Mouse (Mus musculus) heart, postnatal 14 days (tissue): ENCODE data around the gene Ptpn14. TPM values are rescaled to one million over a fixed set of nuclear protein-coding genes. Genes with fewer than 3 reads are reported as not detected.
"Not testable (repeated sequence)": the region's sequence is repeated elsewhere in the genome, so short reads cannot be mapped to it uniquely, and the experiment has no call there.

ENCODE experiments used
- DNase-seq, 2 experiments: peaks; one replicate each; pipeline ENCODE4 v3.0.0; 2021 to 2022
- intact Hi-C: fragments of 180-260 bp; cut with DNase I; formaldehyde crosslinking; loops from one replicate; pipeline ENCODE4 v1.15.1; 2025
- long read RNA-seq, 2 experiments: library from polyadenylated mRNA; stranded (forward); transcript quantifications; one replicate each; pipeline ENCODE4 v2.0.0; 2021
- total RNA-seq, 2 experiments: library from RNA; stranded (reverse); gene quantifications; 2 replicates each; pipeline ENCODE4 v1.2.3; 2021

Ptpn14 gene
- total RNA-seq: 10 to 100 TPM; 32.1 to 33.1 TPM
- long read RNA-seq, experiment 1, full-length matches to known transcripts: 1 of 12 reads
- long read RNA-seq, experiment 1, partial matches to known transcripts: 4 of 12 reads
- long read RNA-seq, experiment 1, other reads (novel, unspliced or antisense): 7 of 12 reads
- long read RNA-seq, experiment 2, partial matches to known transcripts: 2 of 9 reads
- long read RNA-seq, experiment 2, other reads (novel, unspliced or antisense): 6 of 9 reads

- intact Hi-C loops: loop anchor here (5.0 kb wide), 1 partner anchor 89 kb away; no protein-coding TSS in a partner anchor
- peak; percentile 91 to 93 for DNase-seq
These were observed at the start of gene Ptpn14 for GRCm38 (mm10) chr1:189727884-189728783. Gene Ptpn14 (plus strand): TSS chr1:189728268.

DNA sequence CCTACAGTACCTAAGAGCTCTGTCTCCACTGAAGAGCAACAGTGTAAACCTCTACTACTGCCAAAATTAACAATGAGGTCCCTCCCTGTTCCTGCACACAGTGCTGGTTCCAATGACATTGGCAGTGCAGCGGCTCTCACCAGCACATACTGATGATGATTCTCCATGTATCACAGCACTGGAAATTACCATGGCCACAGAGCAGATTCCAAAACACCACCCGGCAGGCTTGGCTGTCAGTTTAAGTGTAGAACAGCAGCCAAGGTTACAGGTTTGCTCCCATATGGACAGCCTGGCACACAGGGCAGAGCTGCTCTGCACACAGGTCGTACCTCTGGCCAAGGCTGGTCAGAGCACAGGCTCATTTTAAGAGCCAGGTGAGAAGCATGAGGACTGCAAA is 48.5 kb upstream of the Ptpn14 start:
- intact Hi-C loops: loop anchor here (5.0 kb wide), 3 partner anchors 248 to 657 kb away; no protein-coding TSS in a partner anchor
- DNase-seq: peak; percentile 13 to 40

- intact Hi-C loops: no loop called here
- no peak for DNase-seq
These were observed 43.2 kb upstream of the Ptpn14 start for GRCm38 (mm10) chr1:189684786-189685415.

- intact Hi-C loops: no loop called here
- no peak for DNase-seq
These were observed 42.0 kb upstream of the Ptpn14 start for GRCm38 (mm10) chr1:189686025-189686424.

DNA sequence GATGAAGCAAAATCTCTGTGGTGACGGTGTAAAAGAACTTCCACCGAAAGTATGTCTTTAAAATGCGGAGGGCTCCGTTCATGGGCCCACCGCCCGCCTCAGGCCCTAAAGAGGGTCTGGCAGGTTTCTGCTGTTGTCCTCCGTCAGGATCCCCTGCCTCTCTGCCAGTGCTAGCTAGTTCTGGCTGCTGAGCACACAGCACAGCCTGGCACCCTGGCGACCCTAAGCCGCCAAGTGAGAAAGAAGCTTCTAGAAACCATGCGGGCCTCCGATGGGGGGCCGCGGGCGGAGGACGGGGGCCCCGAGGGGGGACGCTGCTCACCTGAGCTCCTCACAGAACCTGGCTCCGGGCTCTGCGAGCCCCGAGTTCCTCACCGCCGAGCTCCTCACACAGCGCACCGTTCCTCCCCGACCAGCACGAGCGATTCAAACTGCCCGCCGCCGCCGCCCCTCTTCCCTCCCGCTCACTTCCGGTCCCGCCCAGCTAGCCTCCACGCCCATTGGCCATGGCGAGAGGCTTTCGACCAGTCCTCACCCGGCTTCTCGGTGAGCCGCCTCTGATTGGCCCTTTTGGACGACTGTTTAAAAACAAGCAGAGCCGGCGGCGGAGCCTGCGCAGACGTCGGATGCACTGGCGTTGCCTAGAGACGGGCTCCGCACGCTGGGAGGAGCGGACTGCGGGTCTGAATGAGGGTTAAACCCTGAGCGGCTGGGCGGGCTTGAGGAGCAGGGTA is 40.2 kb upstream of the Ptpn14 start, which contains the start of gene Cenpf:
Cenpf (minus strand) TSS at position 433 of the 734 bp plus-strand sequence.
- intact Hi-C loops: no loop called here
- peak; percentile 96 to 98 for DNase-seq

DNA sequence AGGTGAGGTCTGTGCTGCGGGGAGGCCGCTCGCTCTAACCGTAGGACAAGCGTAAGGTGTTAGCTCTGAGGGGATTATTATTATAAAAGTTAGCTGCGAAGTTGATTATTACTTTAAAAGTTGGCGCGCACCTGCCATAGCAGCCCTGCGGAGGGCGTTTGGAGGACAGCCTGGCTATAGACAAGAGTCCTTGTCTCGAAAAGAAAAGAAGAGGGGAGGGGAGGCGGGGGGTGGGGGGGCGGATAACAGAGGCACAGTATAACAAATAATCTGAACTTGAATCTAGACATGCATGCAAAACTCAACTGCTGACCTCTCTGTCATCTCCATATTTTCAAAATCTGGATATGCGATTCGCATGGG is 39.7 kb upstream of the Ptpn14 start:
- no peak for DNase-seq

GRCm38 (mm10) chr1:189689050-189689833 is 38.8 kb upstream of the Ptpn14 start:
- intact Hi-C loops: no loop called here
- DNase-seq: no peak

More for the DNA sequence above, 39.7 kb upstream of the Ptpn14 start:
- intact Hi-C loops: no loop called here

DNA sequence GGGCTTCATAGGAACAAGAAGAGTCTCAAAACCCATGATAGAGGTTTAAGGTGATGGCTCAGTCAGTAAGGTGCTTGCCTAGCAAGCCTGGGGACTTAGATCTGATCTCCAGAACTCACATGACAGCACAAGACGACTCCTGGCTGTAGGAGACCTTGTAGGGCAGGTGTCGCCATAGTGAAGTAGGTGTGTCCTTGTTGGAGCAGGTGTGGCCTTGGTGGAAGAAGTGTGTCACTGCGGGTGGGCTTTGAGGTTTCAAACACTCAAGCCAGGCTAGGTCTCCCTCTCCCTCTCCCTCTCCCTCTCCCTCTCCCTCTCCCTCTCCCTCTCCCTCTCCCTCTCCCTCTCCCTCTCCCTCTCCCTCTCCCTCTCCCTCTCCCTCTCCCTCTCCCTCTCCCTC is 35.6 kb upstream of the Ptpn14 start:
- DNase-seq, intact Hi-C loops: not testable (repeated sequence)

- intact Hi-C loops: no loop called here
- DNase-seq: no peak
These were observed 33.7 kb upstream of the Ptpn14 start for GRCm38 (mm10) chr1:189694391-189694790.

GRCm38 (mm10) chr1:189695321-189695720 is 32.7 kb upstream of the Ptpn14 start:
- no peak for DNase-seq
- intact Hi-C loops: loop anchor here (5.0 kb wide), 1 partner anchor 232 kb away; no protein-coding TSS in a partner anchor

- peak; percentile 38 to 67 for DNase-seq
- intact Hi-C loops: loop anchor here (5.0 kb wide), 1 partner anchor 229 kb away; no protein-coding TSS in a partner anchor
These were observed 29.7 kb upstream of the Ptpn14 start for GRCm38 (mm10) chr1:189698416-189698815.

DNA sequence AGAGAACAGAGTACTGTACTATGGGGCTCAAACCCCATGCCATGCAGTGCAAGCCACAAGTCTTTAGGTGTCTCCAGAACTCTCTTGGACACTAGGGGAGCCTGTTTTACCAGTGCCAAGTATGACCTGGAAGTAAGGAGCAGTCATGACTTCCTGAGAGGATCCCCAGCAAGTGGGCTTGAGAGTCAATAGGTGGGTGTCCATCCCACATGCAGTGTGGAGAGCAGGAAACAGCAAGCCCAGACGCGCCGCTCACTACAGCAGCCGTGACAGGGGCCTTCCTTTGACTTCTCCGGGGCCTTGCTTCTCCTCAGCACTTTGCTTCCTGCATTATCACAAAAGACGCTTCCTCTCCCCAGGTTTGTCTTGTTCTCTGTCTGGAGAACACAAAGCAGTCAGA is 27.9 kb upstream of the Ptpn14 start:
- DNase-seq: no peak
- intact Hi-C loops: loop anchor here (2.0 to 5.0 kb wide), 3 partner anchors 117 to 272 kb away; no protein-coding TSS in a partner anchor

DNA sequence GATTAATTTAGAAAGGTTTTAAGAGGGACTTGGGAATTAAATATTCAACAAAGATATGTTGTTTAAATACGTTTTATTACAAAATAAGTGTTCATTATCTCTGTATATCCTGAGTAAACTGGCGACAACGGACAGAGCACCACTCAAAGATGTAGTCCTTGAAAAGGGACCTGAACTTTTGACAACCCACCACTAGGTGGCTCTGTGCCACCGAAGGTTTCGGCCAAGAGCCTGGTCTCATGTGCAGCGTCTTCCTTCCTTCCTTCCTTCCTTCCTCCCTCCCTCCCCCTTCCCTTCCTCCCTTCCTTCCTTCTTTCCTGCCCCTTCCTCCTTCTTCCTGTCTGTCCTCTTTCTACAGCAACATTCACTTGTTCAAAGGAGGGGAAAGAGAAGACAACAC is 27.1 kb upstream of the Ptpn14 start:
- intact Hi-C loops: loop anchor here (2.0 to 5.0 kb wide), 3 partner anchors 116 to 271 kb away; no protein-coding TSS in a partner anchor
- DNase-seq: peak; percentile 69 to 85

GRCm38 (mm10) chr1:189703156-189703555 is 24.9 kb upstream of the Ptpn14 start:
- intact Hi-C loops: loop anchor here (5.0 kb wide), 2 partner anchors 114 to 269 kb away; no protein-coding TSS in a partner anchor
- no peak for DNase-seq

GRCm38 (mm10) chr1:189703591-189703990 is 24.5 kb upstream of the Ptpn14 start:
- intact Hi-C loops: loop anchor here (5.0 kb wide), 2 partner anchors 114 to 269 kb away; no protein-coding TSS in a partner anchor
- DNase-seq: no peak

- DNase-seq: no peak
- intact Hi-C loops: no loop called here
These were observed 21.9 kb upstream of the Ptpn14 start for GRCm38 (mm10) chr1:189706040-189706645.

DNA sequence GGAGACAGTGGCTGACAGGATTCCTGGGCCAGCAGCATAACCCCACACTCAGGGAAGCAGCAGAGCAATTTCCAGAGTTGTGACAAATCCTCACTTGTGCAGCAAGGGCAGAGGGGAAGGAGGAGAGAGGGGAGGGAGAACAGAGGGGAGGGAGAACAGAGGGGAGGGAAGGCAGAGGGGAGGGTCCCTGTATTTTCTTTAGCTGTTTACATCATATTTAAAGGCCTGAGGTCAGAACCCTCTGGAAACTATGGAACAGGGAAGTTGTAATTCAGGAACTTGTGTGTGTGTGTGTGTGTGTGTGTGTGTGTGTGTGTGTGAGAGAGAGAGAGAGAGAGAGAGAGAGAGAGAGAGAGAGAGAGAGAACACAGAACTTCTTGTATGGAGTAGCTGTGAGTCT is 21.1 kb upstream of the Ptpn14 start:
- intact Hi-C loops: no loop called here

DNA sequence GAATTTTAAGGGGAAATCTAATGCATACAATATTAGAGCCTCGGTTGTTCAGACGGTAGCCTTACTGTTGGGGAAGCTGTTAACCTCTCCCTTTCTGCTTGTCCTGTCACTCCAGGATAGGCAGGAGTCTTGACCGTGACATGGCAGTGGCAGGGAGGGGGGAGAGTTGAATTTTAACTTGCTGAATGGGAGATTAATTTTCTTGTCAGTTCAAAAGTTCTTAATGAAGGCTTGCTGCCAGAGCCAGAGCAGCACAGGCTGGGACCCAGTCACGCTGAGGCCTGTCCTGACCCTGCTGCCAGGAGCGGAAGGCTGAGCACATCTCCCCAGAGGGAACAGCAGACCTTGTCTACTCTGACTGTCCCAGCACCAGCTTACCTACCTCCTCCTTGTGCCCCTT is 20.6 kb upstream of the Ptpn14 start:
- DNase-seq: no peak
- intact Hi-C loops: no loop called here

More for the DNA sequence above, 21.1 kb upstream of the Ptpn14 start:
- no peak for DNase-seq

- intact Hi-C loops: no loop called here
These were observed 19.1 kb upstream of the Ptpn14 start for GRCm38 (mm10) chr1:189709001-189709400.

More at GRCm38 (mm10) chr1:189709001-189709400, 19.1 kb upstream of the Ptpn14 start:
- no peak for DNase-seq
